Mouse (Mus musculus) liver, adult 2 months (tissue): ENCODE results near the gene Iqcc. TPM values are rescaled to one million over a fixed set of nuclear protein-coding genes. Genes with fewer than 3 reads are reported as not detected.

Experiments used
- DNase-seq: peaks from one replicate; pipeline ENCODE4 v3.0.0-alpha.2; 2011; ENCODE audit warnings: low read depth, low spot score; ENCODE audit errors: extremely low read depth
- H3K27ac ChIP-seq: fragments of 200-500 bp; replicated peaks from 2 replicates; pipeline ENCODE4 v1.5.1; 2012; ENCODE audit warnings: low read depth, mild to moderate bottlenecking, control low read depth, inconsistent platforms, low read length; ENCODE audit not compliant: insufficient read depth
- H3K27me3 ChIP-seq: fragments of 200-500 bp; 2 replicates; pipeline ENCODE4 v1.6.1; 2012; ENCODE audit warnings: mild to moderate bottlenecking, moderate library complexity, low read length, inconsistent platforms; ENCODE audit not compliant: control insufficient read depth, insufficient read depth
- H3K36me3 ChIP-seq: fragments of 200-500 bp; 2 replicates; pipeline ENCODE4 v1.6.1; 2012; ENCODE audit warnings: low read length, inconsistent platforms; ENCODE audit not compliant: control insufficient read depth, insufficient read depth
- H3K4me1 ChIP-seq: fragments of 200-500 bp; 2 replicates; pipeline ENCODE4 v1.6.1; 2011; ENCODE audit warnings: low read length; ENCODE audit not compliant: control insufficient read depth, insufficient read depth
- H3K4me3 ChIP-seq: fragments of 200-500 bp; 2 replicates; pipeline ENCODE4 v1.5.1; 2011; ENCODE audit warnings: low read depth, mild to moderate bottlenecking, control low read depth, low read length, moderate library complexity; ENCODE audit not compliant: insufficient read depth
- H3K79me2 ChIP-seq: fragments of 200-500 bp; 2 replicates; pipeline ENCODE4 v1.6.1; 2012; ENCODE audit warnings: inconsistent platforms, mild to moderate bottlenecking, low read length, moderate library complexity; ENCODE audit not compliant: control insufficient read depth, insufficient read depth
- H3K9ac ChIP-seq: fragments of 200-500 bp; 2 replicates; pipeline ENCODE4 v1.6.1; 2012; ENCODE audit warnings: low read depth, mild to moderate bottlenecking, control low read depth, inconsistent platforms, low read length
- CTCF ChIP-seq: fragments of 200-500 bp; IDR thresholded peaks from 2 replicates; pipeline ENCODE4 v1.5.1; 2011; ENCODE audit warnings: low read depth, low read length, control low read depth
- POLR2A ChIP-seq: fragments of 200-500 bp; IDR thresholded peaks from 2 replicates; pipeline ENCODE4 v1.6.1; 2011; ENCODE audit warnings: low read length, control low read depth; ENCODE audit not compliant: insufficient read depth; ENCODE audit errors: extremely low read depth
- WGBS: fragments of 180-500 bp; shearing (Covaris S2); methylation state at CpG from one replicate; pipeline ENCODE4 v1.1.7; 2018; 5-methylcytosine and 5-hydroxymethylcytosine counted together
- polyA plus RNA-seq: library from polyadenylated mRNA; depleted of rRNA; stranded (reverse); fragments of >200 nt; gene quantifications from 2 replicates; pipeline ENCODE4 v1.2.3, GENCODE M21; 2012
- total RNA-seq: library from RNA; depleted of rRNA; stranded (reverse); fragments of >200 nt; gene quantifications from 2 replicates; pipeline ENCODE4 v1.2.3, GENCODE M21; 2014

Gene Iqcc
- total and polyA plus RNA-seq, 2 experiments = 11.3 to 23.0 TPM

GRCm38 (mm10) chr4:129623681-129624091 lies 4.8 kb upstream of the Iqcc start, which contains the start of gene Ccdc28b:
TSS of gene Ccdc28b (minus strand) at chr4:129623947.
- H3K27me3 ChIP-seq = no peaks in the 10 kb centered on the region
- H3K27ac ChIP-seq = peak within 1 kb of the TSS; percentile 70
- peak within 1 kb of the TSS; percentile 67 for H3K4me3 ChIP-seq
- peak within 1 kb of the TSS; percentile 79 for H3K9ac ChIP-seq
- H3K79me2 ChIP-seq = 0 out of 2 replicates have a peak, but pooled peaks cover 4% of the 10 kb centered on the region
- DNase-seq = peak; percentile 66
- peaks cover 12% of the 10 kb centered on the region for H3K4me1 ChIP-seq
- 1% methylated on average over 10 of the region's 10 CpGs for WGBS
- H3K36me3 ChIP-seq = peaks cover 7% of the 10 kb centered on the region
- TF ChIP-seq CTCF (no peak), POLR2A (no peak)

- DNase-seq = no peak
- Histone ChIP-seq H3K27ac (no peak overlapping the region; the same call in 1 of the 2 replicates), H3K27me3 (no peaks in the 10 kb centered on the region), H3K9ac (peak overlapping the region; percentile 79), H3K79me2 (0 out of 2 replicates have a peak, but pooled peaks cover 4% of the 10 kb centered on the region), H3K36me3 (no peaks in the 10 kb centered on the region), H3K4me1 (peaks cover 16% of the 10 kb centered on the region), H3K4me3 (peak overlapping the region; percentile 67)
- TF ChIP-seq CTCF (no peak), POLR2A (no peak)
- 27% methylated on average over 8 of the region's 8 CpGs for WGBS
Observed at GRCm38 (mm10) chr4:129622803-129623535, 4.1 kb upstream of the Iqcc start.

- 0 out of 2 replicates have a peak, but pooled peaks cover 4% of the 10 kb centered on the region for H3K79me2 ChIP-seq
- no peak for DNase-seq
- no peak overlapping the region for H3K4me3 ChIP-seq
- no peak overlapping the region for H3K9ac ChIP-seq
- H3K27me3 ChIP-seq = no peaks in the 10 kb centered on the region
- peaks cover 16% of the 10 kb centered on the region for H3K4me1 ChIP-seq
- TF ChIP-seq POLR2A (no peak), CTCF (no peak)
- no peak overlapping the region for H3K27ac ChIP-seq
- WGBS = 88% methylated on average over 11 of the region's 11 CpGs
- no peaks in the 10 kb centered on the region for H3K36me3 ChIP-seq
Observed at GRCm38 (mm10) chr4:129622120-129622802, 3.4 kb upstream of the Iqcc start.

- Histone ChIP-seq H3K4me1 (peaks cover 16% of the 10 kb centered on the region), H3K27ac (peak overlapping the region; percentile 50; the same call in 1 of the 2 replicates), H3K36me3 (no peaks in the 10 kb centered on the region), H3K27me3 (no peaks in the 10 kb centered on the region), H3K4me3 (peak overlapping the region; percentile 29; the same call in 1 of the 2 replicates), H3K9ac (no peak overlapping the region), H3K79me2 (0 out of 2 replicates have a peak, but pooled peaks cover 4% of the 10 kb centered on the region)
- DNase-seq = peak; percentile 13
- no peak for TF ChIP-seq POLR2A
- no peak for TF ChIP-seq CTCF
- WGBS = 73% methylated on average over 8 of the region's 8 CpGs
Observed at GRCm38 (mm10) chr4:129621283-129621841, 2.5 kb upstream of the Iqcc start.

GRCm38 (mm10) chr4:129620419-129621282 lies 1.8 kb upstream of the Iqcc start:
- Histone ChIP-seq H3K4me3 (peak overlapping the region; percentile 29; the same call in 1 of the 2 replicates), H3K9ac (no peak overlapping the region; the same call in 1 of the 2 replicates), H3K4me1 (peaks cover 16% of the 10 kb centered on the region), H3K36me3 (no peaks in the 10 kb centered on the region), H3K27ac (peak overlapping the region; percentile 50; the same call in 1 of the 2 replicates), H3K27me3 (no peaks in the 10 kb centered on the region), H3K79me2 (0 out of 2 replicates have a peak, but pooled peaks cover 4% of the 10 kb centered on the region)
- TF ChIP-seq CTCF = no peak
- no peak for TF ChIP-seq POLR2A
- 85% methylated on average over 11 of the region's 11 CpGs for WGBS
- DNase-seq = no peak
